Mouse (Mus musculus): ENCODE results near the gene B4galt4.

DNA sequence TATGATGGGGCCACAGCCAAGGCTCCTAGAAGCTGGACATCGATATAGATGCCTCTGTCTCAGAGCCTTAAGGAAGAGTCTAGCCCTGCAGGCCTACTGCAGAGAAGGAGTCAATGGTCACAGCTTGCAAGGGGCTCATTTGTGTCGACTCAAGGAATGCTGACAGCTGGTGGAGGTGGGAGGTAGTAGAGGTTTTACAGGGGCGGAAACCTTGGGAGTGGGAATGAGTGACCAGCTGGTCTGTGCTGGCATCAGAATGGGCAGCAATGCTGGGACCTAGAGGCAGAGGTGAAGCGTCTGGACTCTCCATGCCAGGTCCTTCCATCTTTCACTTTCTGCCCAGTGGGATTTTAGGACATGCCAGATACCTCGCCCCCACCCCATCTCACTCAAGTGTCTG, 46.5 kb upstream of the B4galt4 start:
- TF ChIP-seq CTCF (IDR thresholded peaks at IDR 0.05; ENCODE audit: borderline replicate concordance, insufficient read depth, low read depth, low read length) (no peak), POLR2A (IDR thresholded peaks at IDR 0.05; ENCODE audit: borderline replicate concordance, insufficient read depth, low read length) (no peak)

All from cerebellum, adult 2 months (tissue).